Mouse (Mus musculus): ENCODE results near the gene Spns2.

The Spns2 gene

DNA sequence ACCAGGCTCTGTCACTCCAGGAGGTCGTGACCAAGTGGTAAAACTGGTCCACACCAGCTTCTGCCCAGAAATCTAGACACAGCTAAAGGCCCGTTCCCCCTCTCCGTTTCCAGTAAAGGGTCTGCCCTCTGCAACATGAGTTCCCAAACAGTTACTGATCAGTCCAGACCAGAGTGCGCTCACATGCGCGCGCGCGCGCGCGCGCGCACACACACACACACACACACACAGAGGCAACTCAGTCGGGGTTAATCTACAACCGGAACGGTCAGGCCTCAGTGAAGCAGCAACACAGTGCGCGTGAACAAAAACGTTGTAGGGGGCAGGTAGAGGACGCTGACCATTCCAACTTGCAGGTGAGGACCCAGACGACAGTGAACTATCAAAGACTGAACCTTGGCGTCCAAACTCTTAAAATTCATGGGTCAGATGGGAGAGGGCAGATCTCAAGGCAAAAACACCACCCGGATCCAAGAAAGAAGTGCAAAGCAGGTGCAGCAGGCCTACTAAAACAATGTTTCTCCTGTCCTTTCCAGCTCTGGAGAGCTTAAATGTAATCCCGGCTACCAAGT lies 79.1 kb downstream of the Spns2 start:
- no peak for DNase-seq (ENCODE audit: low spot score)

DNA sequence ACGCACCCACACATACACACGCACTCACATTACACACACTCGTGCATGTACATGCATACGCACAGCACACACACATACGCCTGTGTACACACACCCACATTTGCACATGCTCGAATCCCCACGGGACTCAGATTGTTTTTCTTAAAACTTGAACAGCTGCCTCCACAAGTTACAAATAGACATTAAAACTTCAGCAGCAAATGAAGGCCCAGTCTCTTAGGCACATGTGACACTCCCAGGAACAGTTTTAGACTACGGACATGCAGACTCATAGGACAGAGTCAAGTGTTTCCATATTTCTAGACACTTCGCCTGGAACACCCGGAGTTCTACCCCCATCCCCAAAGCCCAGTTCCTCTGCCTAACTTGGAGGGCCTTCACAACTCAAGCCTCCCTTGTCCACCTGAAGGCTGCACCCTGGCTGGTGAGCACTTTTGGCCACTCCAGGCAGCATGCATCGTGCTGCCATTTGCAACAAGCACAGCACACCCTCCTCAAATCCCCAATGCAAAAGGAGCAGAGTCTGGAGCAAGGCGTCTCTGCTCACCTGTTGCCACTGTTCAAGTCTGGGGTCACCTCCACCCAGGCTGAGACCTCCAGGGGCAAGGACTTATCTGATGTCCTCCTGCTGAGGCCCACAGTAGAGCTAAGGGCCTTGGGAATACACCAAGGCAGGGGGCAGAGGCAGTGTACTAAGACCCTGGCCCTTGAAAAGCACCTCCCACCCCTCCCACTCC lies 79.9 kb downstream of the Spns2 start:
- no peak for DNase-seq (ENCODE audit: low spot score)

DNA sequence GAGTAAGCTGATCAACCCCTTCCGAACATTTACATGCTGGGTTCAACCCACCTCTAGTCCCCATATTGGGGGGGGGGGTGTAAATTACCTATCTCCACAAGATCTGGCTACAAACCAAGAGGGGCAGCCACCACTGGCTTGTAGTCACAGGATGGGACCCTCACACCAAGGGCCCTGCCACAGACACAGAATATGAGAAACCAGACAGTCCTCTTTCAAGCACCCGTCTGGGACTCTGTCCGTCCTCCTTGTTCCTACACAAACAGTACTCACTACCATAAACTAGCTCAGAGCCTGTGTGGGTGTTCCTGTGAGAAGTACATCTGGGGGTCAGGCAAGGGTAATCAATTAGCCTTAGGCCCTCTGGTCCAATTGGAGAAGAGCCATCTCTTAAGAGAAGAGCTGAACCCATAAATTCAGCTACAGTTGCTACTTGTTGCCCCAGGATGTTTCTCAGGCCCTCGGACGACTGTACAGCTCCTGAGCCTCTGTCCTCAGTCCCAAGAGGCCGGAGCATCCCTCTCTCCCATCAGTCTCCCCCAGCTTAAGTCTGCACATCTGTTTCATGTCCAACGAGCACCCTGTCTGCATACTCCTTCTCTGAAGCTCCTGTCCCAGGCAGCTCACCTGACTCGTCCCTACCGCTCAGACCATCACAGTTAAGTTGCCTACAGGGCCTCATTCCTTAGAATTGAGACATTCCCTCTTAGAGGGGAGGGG lies 81.1 kb downstream of the Spns2 start:
- no peak for DNase-seq (ENCODE audit: low spot score)

DNA sequence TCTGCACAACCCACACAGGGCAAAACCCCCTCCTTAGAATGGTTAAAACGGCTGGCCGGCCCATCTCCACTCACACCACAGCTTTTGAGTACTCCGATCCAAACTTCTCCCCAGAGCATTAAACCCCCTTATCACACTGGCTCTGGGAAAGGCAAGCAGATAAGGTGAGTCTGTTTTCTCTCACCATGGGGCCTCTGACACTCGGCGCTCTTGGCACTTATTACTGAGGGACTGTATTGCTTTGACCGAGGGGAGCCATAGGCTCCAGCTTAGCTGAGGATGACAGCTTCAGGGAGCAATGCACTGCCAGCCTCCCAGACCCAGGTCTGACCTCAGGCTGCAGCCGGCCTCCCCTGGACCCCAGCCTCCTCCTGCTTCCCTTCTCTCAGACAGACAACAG lies 82.1 kb downstream of the Spns2 start:
- no peak for DNase-seq (ENCODE audit: low spot score)

DNA sequence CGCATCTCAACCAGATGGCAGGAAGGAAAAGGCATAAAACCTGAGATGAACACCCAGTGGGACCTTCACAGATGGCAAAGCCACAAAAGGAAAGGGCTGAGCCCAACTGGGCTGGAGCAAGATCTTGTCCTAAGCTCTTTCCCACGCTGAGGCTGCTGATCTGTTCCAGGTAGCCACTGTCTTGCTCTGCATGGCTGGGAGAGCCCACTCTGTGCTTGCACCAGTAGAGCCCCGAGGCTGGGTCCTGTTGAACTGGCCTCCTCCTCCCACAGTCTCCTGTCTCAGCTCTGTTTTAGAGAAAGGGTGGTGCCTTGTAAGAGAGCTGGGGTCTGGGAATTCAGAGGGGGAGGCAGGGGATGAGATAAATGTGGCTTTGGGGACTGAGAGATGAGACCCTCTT lies 82.6 kb downstream of the Spns2 start:
- DNase-seq (ENCODE audit: low spot score): no peak

DNA sequence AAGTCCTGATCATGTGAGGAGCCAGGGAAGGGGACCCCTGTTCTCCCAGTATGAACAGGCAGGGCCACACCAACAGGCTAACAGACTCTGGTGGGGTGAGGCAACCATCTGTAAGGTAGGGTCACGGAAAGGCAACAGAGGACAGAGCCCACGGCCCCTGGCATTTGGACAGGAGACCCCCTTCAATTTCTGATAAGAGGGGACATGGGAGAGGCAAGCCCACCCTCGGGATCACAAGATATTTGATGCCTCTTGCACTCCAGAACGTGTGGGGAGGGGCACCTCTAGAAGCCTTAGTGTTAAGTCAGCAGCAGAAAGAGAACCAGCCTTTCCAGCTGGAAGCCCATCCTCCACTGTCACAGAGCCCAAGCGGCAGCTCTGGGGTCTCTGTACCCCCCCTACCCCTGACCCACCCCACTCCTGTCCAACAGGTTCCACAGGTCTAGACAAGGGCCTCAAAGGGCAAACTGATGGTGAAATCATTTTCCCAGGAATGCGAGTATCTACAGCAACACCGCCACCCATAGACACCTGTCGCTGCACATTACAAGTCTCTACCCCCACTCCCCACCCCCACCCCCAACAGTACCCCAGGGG lies 83.5 kb downstream of the Spns2 start:
- no peak for DNase-seq (ENCODE audit: low spot score)

DNA sequence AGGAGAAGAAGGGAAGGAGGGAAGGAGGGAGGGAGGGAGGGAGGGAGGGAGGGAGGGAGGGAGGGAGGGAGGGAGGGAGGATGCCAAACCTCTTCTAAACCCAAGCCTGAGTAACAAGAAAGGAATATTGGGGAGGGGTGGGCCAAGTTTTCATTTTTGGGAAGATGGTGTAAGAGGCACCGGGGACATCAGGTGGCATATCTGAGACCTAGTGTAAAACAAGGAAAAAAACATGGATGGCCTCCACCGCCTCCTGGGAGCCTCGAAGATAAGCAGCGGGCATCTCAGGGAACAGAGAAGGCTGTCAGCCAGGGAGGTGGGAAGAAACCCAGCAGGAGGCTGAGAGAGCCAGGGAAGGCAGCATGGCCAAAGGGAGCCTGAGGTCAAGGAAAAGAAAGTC lies 84.2 kb downstream of the Spns2 start:
- DNase-seq (ENCODE audit: low spot score): no peak

DNA sequence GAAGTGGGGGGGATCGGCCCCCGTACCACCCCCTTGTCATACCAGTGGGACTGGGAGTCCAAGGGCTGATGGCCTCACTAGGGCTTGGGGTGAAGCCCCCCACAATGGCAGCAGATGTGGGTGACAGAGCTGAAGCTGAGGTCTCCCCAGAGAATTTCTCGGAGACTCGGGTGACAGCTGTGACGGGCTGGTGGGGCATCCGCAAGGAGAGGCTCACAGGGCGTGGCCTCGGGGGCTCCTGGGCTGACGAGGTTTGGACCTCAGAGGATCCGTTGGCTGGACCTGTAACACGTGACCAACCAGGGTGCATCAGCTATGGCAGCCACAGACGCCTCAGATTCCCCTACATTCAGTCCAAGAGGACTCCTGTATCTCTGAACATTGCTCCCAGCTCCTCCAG lies 86.7 kb downstream of the Spns2 start:
- no peak for DNase-seq (ENCODE audit: low spot score)

DNA sequence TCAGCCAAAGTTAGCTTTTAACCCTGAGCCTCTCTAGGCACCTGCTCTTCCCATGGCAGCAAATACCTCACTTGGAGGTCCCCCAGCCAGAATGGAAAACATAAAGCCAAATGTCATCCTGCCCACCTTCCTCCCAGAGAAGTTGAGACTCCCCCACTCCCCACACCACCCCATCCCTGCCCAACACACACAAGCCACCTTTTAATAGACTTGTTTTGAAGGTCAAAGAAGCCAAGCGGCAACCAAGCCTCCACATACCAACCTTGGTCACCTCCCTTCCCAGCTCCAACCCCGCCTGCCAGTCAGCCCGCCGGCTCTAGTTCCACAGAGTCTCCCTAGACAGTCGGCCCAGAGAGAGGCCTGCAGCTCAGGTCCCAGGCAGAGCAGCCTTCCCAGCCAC lies 87.7 kb downstream of the Spns2 start:
- no peak for DNase-seq (ENCODE audit: low spot score)
